Mouse (Mus musculus) heart, embryonic 12.5 days (tissue): ENCODE results near the gene Jph2. TPM values are rescaled to one million over a fixed set of nuclear protein-coding genes. Genes with fewer than 3 reads are reported as not detected.

ENCODE experiments used
- ATAC-seq: fragments of 200-750 bp; cut with Nextera tagmentation; 2 replicates; pipeline ENCODE4 v1.8.0; 2017; ENCODE audit warnings: moderate TSS enrichment, moderate library complexity; ENCODE audit not compliant: insufficient number of reproducible peaks, low FRiP score
- H3K27ac ChIP-seq: fragments of 300-500 bp; sonication (generic); 2 replicates; pipeline ENCODE4 v1.5.1; 2016; ENCODE audit warnings: mild to moderate bottlenecking, moderate library complexity; ENCODE audit not compliant: poor library complexity, severe bottlenecking
- H3K27me3 ChIP-seq: fragments of 300-500 bp; sonication (generic); replicated peaks from 2 replicates; pipeline ENCODE4 v1.6.1; 2016; ENCODE audit warnings: mild to moderate bottlenecking, moderate library complexity
- H3K36me3 ChIP-seq: fragments of 300-500 bp; sonication (generic); 2 replicates; pipeline ENCODE4 v1.6.1; 2016; ENCODE audit warnings: mild to moderate bottlenecking, moderate library complexity
- H3K4me1 ChIP-seq: fragments of 300-500 bp; sonication (generic); replicated peaks from 2 replicates; pipeline ENCODE4 v1.6.1; 2016; ENCODE audit warnings: mild to moderate bottlenecking
- H3K4me2 ChIP-seq: fragments of 300-500 bp; sonication (generic); 2 replicates; pipeline ENCODE4 v1.6.1; 2016; ENCODE audit warnings: mild to moderate bottlenecking, moderate library complexity
- H3K4me3 ChIP-seq: fragments of 300-500 bp; sonication (generic); 2 replicates; pipeline ENCODE4 v1.5.1; 2016; ENCODE audit warnings: mild to moderate bottlenecking
- H3K9ac ChIP-seq: fragments of 300-500 bp; sonication (generic); 2 replicates; pipeline ENCODE4 v1.6.1; 2016; ENCODE audit warnings: mild to moderate bottlenecking, moderate library complexity
- H3K9me3 ChIP-seq: fragments of 300-500 bp; sonication (generic); replicated peaks from 2 replicates; pipeline ENCODE4 v1.6.1; 2016; ENCODE audit warnings: mild to moderate bottlenecking, moderate library complexity
- WGBS: fragments of 180-500 bp; shearing (Covaris S2); methylation state at CpG from one replicate; pipeline ENCODE4 v1.1.7; 2016; 5-methylcytosine and 5-hydroxymethylcytosine counted together
- polyA plus RNA-seq: library from polyadenylated mRNA; unstranded; fragments of >200 nt; fragmentation: Nextera tagmentation; extraction: Ambion mirVana; gene quantifications from 2 replicates; pipeline ENCODE4 v1.2.1, GENCODE M21; 2016

Gene Jph2
- polyA plus RNA-seq, 1 experiment from 2014 or later = 62.7 TPM

DNA sequence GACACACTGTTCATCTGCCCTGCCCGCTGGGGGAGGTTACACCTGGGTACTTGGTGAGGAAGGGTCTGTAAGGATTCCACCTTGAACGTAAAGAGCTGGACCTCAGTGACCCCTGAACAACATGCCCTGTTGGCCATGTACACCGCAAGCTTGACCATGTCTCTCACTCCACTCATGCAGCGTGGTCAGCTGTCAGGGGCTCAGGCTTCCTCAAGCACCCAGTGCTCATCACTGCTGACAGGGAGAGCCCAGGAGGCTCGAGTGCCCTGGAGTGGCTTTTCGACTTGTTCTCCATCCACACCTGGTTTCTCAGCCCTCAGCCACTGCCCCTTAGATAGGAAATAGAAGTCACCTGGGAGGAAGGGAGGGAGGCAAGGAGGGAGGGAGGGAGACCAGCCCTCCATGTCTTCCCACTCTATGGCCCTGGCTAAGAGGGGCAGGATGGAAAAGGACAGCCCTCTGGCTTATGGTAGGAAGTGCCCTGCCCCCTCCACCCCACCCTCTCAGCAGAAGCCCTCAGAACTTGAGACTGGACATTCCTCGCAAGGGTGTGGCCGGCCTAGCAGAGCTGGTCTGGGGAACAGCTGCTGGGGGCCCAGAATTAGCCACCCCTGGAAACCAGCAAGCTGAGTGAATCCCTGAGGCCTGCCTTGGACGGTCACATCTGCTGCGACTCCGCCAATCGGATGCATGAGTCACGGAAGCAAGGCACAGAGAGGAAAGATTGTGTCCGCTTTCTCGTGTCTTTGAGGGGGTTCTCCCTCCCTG, 11.2 kb downstream of the Jph2 start:
- peak overlapping the region; percentile 6; the same call in 1 of the 2 replicates for H3K4me3 ChIP-seq
- 29% methylated on average over 15 of the region's 15 CpGs for WGBS
- peak overlapping the region; percentile 58 for H3K4me2 ChIP-seq
- H3K36me3 ChIP-seq = peaks cover 38% of the 10 kb centered on the region
- no peaks in the 10 kb centered on the region for H3K27me3 ChIP-seq
- peak; percentile 46 for ATAC-seq
- H3K9me3 ChIP-seq = 0 out of 2 replicates have a peak, but pooled peaks cover 3% of the 10 kb centered on the region
- H3K27ac ChIP-seq = peak overlapping the region; percentile 84
- H3K4me1 ChIP-seq = peaks cover 71% of the 10 kb centered on the region
- peak overlapping the region; percentile 65 for H3K9ac ChIP-seq

GRCm38 (mm10) chr2:163385126-163385525, 12.7 kb downstream of the Jph2 start:
- H3K9ac ChIP-seq = peak overlapping the region; percentile 65
- peaks cover 70% of the 10 kb centered on the region for H3K4me1 ChIP-seq
- no peak for ATAC-seq
- peak overlapping the region; percentile 60 for H3K27ac ChIP-seq
- H3K27me3 ChIP-seq = no peaks in the 10 kb centered on the region
- no peak overlapping the region for H3K4me3 ChIP-seq
- peak overlapping the region; percentile 58 for H3K4me2 ChIP-seq
- WGBS = 54% methylated on average over 6 of the region's 6 CpGs
- H3K36me3 ChIP-seq = peaks cover 33% of the 10 kb centered on the region
- 0 out of 2 replicates have a peak, but pooled peaks cover 3% of the 10 kb centered on the region for H3K9me3 ChIP-seq

DNA sequence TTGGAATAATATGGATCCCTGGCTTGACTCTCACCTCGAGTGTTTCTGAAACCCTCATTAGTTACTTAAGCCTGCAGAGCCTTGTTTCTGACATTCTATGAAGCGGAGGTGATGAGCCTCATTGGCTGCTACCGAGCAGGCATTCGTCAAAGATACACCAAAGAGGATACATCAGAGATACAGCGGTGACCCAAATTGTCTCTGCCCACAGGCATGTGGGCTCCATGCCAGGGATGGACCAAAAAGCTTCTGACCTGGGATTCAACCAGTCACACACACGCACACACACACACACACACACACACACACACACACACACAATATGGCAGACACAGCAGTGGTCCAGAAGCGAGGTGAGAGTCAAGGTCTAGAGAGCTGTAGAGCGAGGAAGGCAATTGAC, 16.5 kb downstream of the Jph2 start:
- Histone ChIP-seq H3K27ac (peak overlapping the region; percentile 93), H3K4me1 (peaks cover 86% of the 10 kb centered on the region), H3K27me3 (peaks cover 6% of the 10 kb centered on the region), H3K4me3 (no peak overlapping the region), H3K36me3 (peaks cover 27% of the 10 kb centered on the region), H3K9me3 (0 out of 2 replicates have a peak, but pooled peaks cover 3% of the 10 kb centered on the region), H3K4me2 (no peak overlapping the region), H3K9ac (no peak overlapping the region)
- WGBS = 82% methylated on average over 8 of the region's 8 CpGs
- no peak for ATAC-seq

DNA sequence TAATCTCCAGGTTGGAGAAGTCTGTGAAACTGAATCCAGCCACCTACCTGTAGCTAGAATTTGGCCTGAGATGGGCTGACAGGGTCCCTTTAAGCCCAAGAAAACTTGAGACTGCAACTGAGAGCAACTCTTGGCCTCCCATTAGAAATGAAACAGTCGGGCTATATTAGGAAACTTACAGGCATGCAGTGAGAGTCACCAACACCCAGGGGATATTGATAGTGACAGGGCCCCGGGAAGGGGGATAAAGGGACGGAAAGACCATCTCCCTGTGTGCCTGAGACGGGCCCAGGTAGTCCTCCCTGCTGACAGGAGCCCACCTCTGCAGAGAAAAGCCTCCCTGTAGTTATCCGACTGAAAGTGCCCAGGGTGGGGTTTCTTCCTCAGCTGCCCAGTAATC, 18.4 kb downstream of the Jph2 start:
- no peak for ATAC-seq
- Histone ChIP-seq H3K9ac (peak overlapping the region; percentile 57), H3K9me3 (0 out of 2 replicates have a peak, but pooled peaks cover 2% of the 10 kb centered on the region), H3K4me3 (0 out of 2 replicates have a peak overlapping the region, but pooled peaks have one; percentile 3), H3K27me3 (peaks cover 25% of the 10 kb centered on the region), H3K4me1 (peaks cover 86% of the 10 kb centered on the region), H3K4me2 (peak overlapping the region; percentile 54), H3K36me3 (peaks cover 37% of the 10 kb centered on the region), H3K27ac (peak overlapping the region; percentile 93)
- 29% methylated on average over 5 of the region's 5 CpGs for WGBS

GRCm38 (mm10) chr2:163376082-163376481, 21.7 kb downstream of the Jph2 start:
- H3K27me3 ChIP-seq = peaks cover 25% of the 10 kb centered on the region
- WGBS = 40% methylated on average over 33 of the region's 33 CpGs
- H3K9me3 ChIP-seq = no peaks in the 10 kb centered on the region
- ATAC-seq = peak; percentile 34; the same call in 1 of the 2 replicates
- peak overlapping the region; percentile 16; the same call in 1 of the 2 replicates for H3K4me3 ChIP-seq
- peak overlapping the region; percentile 50 for H3K9ac ChIP-seq
- peaks cover 83% of the 10 kb centered on the region for H3K4me1 ChIP-seq
- H3K27ac ChIP-seq = peak overlapping the region; percentile 93
- H3K4me2 ChIP-seq = peak overlapping the region; percentile 30
- H3K36me3 ChIP-seq = peaks cover 57% of the 10 kb centered on the region

DNA sequence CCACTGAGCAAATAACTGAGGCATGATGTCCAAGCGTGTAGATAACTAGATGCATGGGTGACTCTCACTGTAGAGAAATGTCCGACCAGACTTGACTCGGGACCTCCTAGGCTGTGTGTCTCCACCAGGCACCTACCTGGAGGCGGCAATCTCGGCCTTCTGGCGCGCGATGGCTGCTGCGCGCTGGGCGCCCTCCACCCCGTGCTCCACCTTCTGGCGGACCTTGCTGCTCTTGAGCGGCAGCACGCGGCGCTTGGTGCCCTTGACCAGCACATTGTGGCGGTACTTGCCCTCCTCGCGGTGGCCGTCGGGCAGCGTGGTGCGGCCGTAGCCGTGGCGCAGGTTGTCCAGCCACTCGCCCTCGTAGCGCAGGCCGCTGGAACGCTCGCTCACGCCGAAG, 22.3 kb downstream of the Jph2 start:
- Histone ChIP-seq H3K4me1 (peaks cover 83% of the 10 kb centered on the region), H3K9ac (peak overlapping the region; percentile 50; the same call in 1 of the 2 replicates), H3K4me3 (0 out of 2 replicates have a peak overlapping the region, but pooled peaks have one; percentile 16), H3K27me3 (peaks cover 25% of the 10 kb centered on the region), H3K4me2 (0 out of 2 replicates have a peak overlapping the region, but pooled peaks have one; percentile 30), H3K27ac (peak overlapping the region; percentile 24; the same call in 1 of the 2 replicates), H3K9me3 (no peaks in the 10 kb centered on the region), H3K36me3 (peaks cover 62% of the 10 kb centered on the region)
- ATAC-seq = no peak
- 48% methylated on average over 35 of the region's 35 CpGs for WGBS

GRCm38 (mm10) chr2:163372627-163373026, 25.2 kb downstream of the Jph2 start:
- Histone ChIP-seq H3K9ac (no peak overlapping the region), H3K4me3 (no peak overlapping the region), H3K36me3 (peaks cover 74% of the 10 kb centered on the region), H3K27me3 (peaks cover 25% of the 10 kb centered on the region), H3K4me2 (no peak overlapping the region), H3K9me3 (no peaks in the 10 kb centered on the region), H3K4me1 (peaks cover 87% of the 10 kb centered on the region), H3K27ac (no peak overlapping the region; the same call in 1 of the 2 replicates)
- WGBS = 80% methylated on average over 1 of the region's 1 CpGs
- no peak for ATAC-seq

DNA sequence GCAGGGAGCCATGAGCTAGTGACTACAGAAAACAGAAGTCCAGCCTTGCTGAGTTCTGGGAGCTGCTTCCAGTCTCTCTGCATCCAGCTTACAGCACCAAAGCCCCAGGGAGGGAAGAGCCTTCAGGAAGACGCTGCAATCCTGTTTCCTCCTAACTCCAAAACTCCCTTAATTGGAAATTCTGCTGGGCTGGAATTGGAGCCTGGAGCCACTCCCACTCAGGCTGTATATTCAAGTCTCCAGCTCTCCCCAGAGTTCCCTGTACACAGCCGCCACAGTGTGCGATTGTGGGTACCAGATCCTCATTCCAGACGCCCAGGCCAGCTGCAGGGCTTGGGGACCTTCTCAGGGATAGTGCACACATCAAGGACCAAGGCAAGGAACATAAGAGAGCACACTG, 27.6 kb downstream of the Jph2 start:
- H3K9me3 ChIP-seq = no peaks in the 10 kb centered on the region
- peak overlapping the region; percentile 1; the same call in 1 of the 2 replicates for H3K9ac ChIP-seq
- H3K4me2 ChIP-seq = no peak overlapping the region
- H3K4me1 ChIP-seq = peaks cover 69% of the 10 kb centered on the region
- no peak overlapping the region for H3K4me3 ChIP-seq
- H3K36me3 ChIP-seq = peaks cover 68% of the 10 kb centered on the region
- WGBS = 44% methylated on average over 4 of the region's 4 CpGs
- peak overlapping the region; percentile 32 for H3K27ac ChIP-seq
- ATAC-seq = no peak
- peaks cover 9% of the 10 kb centered on the region; the same call in 1 of the 2 replicates for H3K27me3 ChIP-seq

- WGBS = 46% methylated on average over 18 of the region's 18 CpGs
- H3K4me3 ChIP-seq = no peak overlapping the region
- ATAC-seq = no peak
- peak overlapping the region; percentile 99 for H3K27ac ChIP-seq
- H3K4me2 ChIP-seq = peak overlapping the region; percentile 53; the same call in 1 of the 2 replicates
- peaks cover 79% of the 10 kb centered on the region for H3K4me1 ChIP-seq
- H3K9ac ChIP-seq = peak overlapping the region; percentile 74
- no peaks in the 10 kb centered on the region for H3K9me3 ChIP-seq
- no peaks in the 10 kb centered on the region for H3K27me3 ChIP-seq
- H3K36me3 ChIP-seq = peaks cover 27% of the 10 kb centered on the region
Observed at GRCm38 (mm10) chr2:163364785-163365541, 32.8 kb downstream of the Jph2 start.

DNA sequence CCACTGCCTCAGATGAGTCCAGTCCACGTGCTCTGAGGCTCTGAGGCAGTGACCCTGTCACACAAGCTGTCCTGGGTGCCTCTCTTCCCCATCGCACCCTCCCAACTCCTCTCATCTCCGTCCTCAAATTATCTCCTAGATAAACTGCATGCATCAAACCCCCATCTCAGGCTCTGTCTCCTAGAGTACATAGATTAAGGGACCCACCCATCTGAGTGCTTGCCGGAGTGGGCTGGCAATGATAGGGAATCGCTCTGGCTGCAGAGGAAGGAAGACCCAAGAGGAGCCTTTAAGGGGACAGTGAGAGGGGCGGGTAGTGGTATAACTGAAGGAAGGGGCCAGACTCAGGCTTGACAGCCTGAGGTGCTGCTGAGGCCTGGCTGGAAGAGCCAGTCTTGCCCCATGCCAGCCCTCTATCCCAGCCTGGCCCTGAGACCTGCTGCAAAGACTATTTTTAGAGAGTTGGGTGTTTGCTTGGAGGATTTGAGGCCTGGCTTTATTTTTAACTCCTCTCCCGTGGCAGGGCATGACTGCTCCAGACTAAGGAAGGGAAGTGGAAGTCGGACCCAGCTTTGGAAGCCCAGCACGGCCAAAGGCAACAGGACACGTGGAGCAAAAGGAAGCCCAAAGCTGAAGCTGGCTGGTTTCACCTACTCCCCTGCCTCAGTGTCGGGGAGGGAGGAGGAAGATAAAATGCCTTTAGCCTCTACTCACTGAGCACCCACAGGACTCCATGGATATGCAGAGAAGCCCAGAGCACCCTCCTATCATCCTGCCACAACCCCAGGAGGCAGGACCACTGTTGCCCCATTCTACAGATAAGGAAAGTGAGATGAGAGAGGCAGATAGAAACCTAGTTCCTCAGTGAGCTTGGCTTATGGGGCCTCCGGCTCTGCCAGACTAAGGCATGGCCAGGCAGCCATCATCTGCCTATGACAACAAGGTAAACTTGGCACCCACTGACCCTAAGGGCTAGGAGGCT, 34.6 kb downstream of the Jph2 start:
- peaks cover 82% of the 10 kb centered on the region for H3K4me1 ChIP-seq
- WGBS = 29% methylated on average over 12 of the region's 12 CpGs
- no peaks in the 10 kb centered on the region for H3K9me3 ChIP-seq
- peak overlapping the region; percentile 8; the same call in 1 of the 2 replicates for H3K4me3 ChIP-seq
- H3K9ac ChIP-seq = peak overlapping the region; percentile 74
- peak; percentile 69 for ATAC-seq
- H3K27ac ChIP-seq = peak overlapping the region; percentile 99
- peaks cover 17% of the 10 kb centered on the region for H3K36me3 ChIP-seq
- H3K27me3 ChIP-seq = no peaks in the 10 kb centered on the region
- H3K4me2 ChIP-seq = peak overlapping the region; percentile 53
